Mouse (Mus musculus): ENCODE measurements around the gene Exoc6b.
"Not testable (repeated sequence)": the region's sequence is repeated elsewhere in the genome, so short reads cannot be mapped to it uniquely, and the experiment has no call there.

The Exoc6b gene

DNA sequence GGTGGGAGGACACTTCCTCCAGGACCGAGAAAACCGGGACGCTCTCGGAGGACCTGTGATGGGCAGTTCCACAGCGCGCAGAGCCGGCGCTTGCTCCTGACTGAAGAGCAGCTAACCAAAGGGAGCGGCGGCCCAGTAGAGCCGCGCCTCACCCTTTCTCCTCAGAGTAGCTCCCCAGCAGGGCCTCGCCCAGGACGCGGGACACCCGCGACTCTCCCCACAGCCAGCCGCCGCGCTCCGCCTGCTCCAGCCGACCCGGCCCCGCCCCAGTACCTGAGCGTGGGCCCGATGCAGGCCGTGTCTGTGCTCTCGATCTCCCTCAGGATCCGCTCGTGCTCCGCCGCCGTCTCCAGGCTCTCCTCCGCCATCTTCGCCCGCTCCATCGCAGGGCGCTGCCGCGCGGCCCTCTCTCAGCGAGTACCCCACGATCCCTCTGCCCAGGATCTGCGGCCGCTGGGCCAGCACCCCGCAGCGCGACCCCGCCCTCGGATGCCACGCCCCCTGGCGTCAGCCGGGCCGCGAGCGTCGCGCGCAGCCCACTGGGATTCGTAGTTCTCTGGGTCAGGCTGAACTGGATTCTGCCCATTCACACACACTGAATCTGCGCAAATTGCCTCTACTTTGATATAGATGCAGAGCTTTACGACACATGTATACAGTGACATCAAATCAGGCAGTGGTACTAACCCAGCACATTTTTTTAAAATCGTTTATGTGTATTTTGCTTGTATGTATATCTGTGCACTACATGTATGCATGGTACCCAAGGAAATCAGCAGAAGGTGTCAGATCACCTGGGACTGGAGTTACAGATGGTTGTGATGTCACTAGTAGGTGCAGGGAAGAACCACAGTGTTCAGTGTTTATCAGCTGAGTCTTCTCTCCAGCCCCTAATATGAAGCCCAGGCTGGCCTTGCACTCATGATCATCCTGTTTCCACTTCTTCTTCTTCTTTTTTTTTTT is at the start of gene Exoc6b:
Exoc6b (minus strand) TSS at position 491 of the 963 bp plus-strand sequence.
- peak; percentile 89 for DNase-seq (ENCODE audit: low spot score)

DNA sequence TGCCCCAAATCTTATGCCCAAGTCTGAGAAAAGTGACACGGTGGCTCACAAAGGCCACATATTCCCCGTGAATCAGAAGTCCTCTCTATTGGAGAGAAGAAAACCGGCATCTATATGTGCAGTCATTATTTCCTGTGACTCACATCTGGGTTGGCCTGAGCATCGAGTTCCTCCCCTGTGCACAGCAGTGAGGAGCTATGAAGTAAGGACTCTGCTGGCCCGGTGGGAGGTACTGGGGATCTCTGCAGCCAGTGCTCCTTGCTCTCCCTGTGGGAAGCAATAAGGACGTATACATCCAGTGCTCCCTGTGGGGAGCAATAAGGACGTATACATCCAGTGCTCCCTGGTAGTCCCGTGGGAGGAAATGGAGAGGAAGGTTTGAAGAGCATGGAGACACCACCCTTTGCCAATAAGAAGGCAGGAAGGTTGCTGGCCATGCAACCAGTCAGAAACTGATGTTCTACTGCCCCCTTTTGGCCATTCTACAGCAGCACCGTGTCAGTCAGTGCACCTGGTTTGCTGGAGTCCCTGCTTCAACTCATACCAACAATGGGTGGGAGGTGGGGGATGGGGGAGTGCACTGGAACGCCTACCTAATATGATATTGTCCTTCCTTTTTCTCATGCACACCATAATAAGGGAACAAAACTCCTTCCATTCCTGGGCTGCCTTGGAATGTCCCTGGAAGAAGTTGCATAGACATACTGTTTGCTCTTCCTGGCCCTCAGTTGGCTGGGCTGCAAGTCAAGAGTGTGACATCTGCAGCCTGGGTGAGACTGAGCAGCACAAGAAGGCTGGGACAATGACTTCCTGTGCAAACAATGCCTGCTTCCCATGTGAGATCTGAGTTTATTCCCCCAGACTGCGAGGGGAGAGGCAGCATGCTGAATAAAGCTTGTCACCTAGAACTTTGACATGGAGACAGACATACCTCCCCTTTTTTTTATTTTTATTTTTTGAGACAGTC is 48.5 kb upstream of the Exoc6b start:
- peak; percentile 87 for DNase-seq (ENCODE audit: low spot score)

DNA sequence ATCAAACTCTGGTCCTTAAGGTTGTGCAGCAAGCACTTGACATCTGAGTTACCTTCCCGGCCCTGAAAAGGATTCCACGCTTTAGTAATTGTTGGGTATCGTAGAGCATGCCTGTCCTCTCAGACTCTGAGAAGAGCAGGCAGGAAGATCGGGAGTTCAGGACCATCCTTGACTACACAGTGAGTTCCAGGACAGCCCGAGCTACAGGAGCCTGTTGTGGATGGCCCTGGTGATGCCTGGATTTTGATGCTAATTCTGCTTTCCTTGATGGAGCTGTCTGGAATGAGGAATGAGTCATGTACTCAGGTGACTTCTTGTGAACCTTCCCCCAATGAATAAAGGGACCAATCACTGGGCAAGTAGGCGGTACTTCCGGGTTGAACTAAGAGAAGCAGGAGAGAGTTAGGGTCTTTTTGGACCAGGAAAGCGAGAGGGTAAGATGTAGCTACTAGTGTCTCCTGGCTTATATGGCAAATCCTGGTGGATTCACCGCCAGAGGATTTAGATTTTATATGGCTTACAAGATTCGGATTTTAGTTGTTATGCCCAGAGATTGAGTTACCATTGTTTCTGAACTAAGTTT is 35.8 kb upstream of the Exoc6b start:
- no peak for DNase-seq (ENCODE audit: low spot score)

DNA sequence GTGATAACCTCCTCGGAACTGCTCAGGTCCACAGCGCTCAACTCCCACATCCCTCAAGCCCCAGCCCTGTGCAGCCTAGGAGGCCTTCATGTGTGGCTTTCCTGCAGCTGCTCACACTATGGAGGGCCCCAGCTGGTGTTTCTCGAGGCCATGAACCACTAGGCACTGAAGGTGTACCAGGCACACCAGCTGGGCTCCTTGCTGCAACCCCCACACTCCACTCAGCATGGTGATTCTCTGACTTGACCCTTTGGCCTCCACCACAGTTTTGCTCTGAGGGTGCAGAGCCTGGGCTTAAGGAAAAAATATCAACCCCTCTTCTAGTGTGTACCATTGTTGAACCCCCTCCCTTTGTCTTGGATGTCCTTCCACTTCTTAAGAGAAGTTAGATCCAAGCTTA is 34.0 kb upstream of the Exoc6b start:
- DNase-seq (ENCODE audit: low spot score) = no peak

DNA sequence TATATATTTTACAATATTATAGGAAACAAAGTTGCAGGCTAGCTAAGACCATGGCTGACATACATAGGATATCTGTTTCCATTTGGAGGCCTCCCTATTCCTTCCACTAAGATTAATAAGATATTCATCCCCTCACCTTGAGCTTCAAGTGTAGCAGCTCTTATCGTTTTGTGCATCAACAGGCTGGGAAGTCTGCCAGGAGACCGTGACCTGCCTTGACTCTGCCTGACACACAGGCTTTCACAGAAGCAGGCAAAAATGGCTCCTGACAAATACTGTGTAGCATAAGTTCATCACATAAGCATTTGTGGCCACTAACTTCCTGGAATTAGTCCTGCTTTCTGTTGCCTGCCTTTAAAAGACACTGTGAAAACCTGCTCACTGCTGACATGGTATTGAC is 27.1 kb upstream of the Exoc6b start:
- no peak for DNase-seq (ENCODE audit: low spot score)

DNA sequence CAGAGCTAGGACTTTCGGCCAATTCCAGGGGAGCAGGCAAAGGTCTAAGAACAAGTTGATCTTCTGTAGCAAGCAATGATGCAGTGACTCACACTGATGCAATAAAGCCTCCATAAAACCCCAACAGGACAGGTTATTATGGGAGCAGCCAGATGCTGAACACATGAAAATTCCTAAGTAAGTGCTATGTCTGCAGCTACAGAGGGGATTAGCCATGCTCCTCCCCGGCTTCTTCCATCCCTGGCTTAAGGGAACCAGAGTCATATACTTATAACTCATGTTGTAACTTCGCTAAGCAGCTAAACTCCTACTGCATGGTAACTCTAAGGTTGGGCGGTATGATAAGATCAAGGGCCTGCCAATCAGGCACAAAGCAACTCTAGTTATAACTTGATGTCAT is 18.1 kb upstream of the Exoc6b start:
- DNase-seq (ENCODE audit: low spot score) = no peak

DNA sequence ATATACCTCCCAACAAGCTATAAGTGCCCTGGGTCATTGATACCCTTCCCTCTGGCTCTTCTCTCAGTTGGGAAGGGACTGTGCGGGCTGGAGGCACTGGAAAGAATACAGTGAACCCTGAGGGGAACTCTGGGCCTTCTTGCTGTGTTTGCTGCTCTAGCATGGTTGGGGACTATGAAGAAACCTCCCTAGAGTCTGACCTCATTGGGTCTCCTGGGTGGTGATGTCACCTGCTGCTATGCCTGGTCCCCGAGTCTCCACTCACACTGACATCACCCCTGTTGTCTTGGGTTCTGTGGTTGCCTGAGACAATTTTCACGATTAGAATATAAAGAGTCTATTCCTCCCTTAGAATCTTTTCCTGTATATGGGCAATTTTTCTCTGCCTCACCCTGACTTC is 17.3 kb upstream of the Exoc6b start:
- no peak for DNase-seq (ENCODE audit: low spot score)

DNA sequence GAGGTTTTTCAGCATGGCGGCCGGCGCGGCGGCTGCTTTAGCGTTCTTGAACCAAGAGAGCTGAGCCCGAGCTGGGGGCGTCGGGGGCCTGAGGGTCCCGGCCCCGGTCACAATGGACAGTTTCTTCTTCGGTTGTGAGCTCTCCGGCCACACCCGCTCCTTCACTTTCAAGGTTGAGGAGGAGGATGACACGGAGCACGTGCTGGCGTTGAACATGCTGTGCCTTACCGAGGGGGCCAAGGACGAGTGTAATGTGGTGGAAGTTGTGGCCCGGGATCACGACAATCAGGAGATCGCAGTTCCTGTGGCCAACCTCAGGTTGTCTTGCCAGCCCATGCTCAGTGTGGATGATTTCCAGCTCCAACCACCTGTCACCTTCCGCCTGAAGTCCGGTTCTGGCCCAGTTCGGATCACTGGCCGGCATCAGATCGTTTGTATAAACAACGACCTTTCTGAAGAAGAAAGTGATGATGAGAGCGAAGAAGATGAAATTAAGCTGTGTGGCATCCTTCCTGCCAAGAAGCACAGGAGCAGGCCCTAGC is 6.9 kb upstream of the Exoc6b start:
- DNase-seq (ENCODE audit: low spot score) = not testable (repeated sequence)

DNA sequence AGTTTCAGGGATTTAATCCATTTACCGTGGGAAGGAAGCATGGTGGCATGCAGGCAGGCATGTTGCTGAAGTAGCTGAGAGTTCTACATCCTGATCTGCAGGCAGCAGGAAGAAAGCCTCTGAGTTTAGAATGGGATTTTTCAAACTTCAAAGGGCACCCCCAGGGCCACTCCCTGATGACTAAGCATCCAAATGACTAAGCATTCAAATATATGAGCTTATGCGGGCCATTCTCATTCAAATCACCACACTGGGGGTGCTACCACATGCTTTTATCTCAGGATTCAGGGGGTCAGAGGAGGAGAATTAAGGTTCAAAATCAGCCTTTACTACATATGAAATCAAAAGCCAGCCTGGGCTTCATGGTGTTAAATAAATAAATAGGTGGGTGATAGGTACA is 5.7 kb upstream of the Exoc6b start:
- DNase-seq (ENCODE audit: low spot score) = no peak

DNA sequence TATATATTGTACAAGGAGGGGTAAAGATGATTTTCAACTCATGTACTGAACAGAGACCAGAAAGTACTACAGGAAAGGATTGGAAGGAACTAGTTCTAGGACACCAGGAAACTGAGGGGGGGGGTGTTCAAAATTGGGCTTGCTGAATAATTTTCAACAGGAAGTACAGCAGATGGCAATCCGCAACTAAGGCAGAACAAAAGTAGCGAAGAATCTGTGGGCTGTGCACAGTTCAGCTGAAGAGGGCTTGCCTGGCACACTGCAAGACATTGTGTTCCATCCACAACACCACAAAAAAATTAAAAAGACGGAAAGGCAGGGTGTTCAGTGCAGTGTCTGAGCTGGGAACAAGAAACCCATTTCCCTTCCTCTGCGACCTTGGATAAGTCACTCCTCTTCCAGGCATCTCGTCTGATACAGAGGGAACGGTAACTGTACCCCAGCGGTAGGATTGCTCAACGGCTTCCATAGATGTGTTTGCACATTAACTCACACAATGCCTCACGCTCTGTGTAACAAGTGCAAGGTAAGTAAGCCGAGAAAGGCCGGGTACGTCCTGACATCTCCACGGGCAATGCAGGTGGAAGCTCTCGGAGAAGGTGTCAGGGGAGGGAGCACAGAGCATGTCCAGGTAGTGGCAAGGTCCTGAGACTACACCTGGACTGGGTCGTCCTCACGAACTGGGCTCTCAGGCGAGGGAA is 841 bp downstream of the Exoc6b start:
- peak; percentile 24 for DNase-seq (ENCODE audit: low spot score)

DNA sequence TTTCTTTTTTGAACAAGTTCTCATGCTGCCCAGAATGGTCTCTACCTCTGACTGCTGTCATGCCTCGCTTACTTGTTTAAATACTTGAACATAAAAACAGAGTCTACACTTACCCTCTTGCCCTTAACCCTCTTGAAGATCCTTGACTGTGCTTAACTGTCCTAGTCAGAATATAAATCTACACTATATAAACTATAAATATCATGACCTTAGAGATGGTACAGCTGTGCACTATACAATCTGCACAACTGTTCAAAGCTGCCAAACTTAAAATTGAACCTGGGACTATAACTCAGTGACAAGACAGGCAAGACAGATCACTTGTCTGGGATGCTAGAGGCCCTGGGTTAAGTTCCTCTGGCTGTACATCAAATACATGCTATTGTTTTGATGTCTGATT is 11.7 kb downstream of the Exoc6b start:
- DNase-seq (ENCODE audit: low spot score) = no peak

DNA sequence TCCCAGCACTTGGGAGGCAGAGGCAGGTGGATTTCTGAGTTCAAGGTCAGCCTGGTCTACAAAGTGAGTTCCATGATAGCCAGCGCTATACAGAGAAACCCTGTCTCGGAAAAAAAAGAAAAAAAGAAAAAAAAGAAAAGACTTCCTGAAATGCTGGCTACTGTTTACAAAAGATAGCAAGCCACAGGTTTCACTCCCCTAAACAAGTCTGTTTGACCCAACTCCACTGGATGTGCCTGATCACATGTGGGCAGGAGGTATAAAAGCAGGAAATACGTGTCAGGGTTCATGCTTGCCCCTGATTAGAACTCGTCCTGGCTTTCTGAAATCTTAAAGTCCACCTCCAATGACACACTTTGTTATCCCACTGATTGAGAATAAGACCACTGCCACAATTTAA is 18.2 kb downstream of the Exoc6b start:
- DNase-seq (ENCODE audit: low spot score) = no peak

DNA sequence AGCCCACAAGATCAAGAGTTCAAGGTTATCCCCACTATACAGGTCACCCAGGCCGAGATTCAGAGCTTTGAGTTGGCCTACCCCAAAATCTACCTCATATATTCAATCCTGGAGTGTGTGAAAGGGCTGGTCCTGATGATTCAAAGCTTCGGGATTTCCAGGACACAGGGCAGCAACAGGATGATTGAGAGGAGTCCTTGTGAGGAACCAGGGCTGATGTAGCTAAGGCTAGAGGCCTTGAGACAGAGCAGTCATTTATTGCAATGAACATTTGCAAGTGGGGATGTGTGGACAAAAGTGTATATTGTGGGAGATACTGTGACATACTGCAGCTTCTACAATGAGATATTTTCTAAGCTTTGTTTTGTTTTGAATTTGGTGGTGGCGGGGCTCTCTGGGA is 22.8 kb downstream of the Exoc6b start:
- no peak for DNase-seq (ENCODE audit: low spot score)

DNA sequence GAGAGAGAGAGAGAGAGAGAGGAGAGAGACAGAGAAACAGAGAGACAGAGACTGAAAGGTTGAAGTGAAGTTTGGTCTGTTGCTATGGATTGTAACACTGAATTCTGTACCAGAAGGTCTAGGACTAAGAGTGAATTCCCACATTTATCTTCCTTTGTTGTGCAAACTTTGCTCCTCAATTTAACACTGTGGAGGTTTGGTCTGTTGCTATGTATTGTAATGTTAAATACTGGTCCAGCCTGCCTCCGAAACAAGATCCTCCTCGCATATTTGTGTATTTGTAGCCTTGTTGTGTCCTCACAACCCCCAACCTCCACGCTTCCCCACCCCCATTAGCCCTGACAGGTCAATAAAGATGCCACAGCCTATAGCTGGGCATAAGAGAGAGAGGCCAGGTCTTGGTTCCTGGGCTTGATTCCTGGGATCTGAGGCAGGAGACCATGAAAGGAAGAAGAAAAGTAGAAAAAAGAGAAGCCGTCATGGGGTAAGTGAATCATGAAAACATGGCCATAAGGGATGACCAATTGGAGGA is 24.6 kb downstream of the Exoc6b start:
- DNase-seq (ENCODE audit: low spot score) = no peak

DNA sequence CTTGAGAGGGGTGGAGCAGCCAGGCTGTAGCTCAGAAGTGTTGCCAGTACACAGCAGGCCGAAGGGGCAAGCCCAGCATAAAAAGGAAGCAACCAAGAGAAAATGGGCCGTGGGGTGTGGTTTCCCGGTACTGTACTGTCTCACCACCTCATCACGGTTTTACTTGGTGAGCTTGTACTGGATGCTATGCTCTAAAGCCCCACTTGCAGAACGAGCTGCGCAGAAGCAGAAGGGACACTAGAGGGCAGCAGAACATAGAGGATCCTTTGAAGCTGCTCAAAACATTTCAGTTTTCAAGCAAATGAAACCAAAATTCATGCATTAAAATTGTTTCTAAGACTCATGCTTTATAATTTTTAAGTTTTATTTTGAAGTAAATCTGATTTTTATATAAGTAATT is 31.6 kb downstream of the Exoc6b start:
- peak; percentile 82 for DNase-seq (ENCODE audit: low spot score)

DNA sequence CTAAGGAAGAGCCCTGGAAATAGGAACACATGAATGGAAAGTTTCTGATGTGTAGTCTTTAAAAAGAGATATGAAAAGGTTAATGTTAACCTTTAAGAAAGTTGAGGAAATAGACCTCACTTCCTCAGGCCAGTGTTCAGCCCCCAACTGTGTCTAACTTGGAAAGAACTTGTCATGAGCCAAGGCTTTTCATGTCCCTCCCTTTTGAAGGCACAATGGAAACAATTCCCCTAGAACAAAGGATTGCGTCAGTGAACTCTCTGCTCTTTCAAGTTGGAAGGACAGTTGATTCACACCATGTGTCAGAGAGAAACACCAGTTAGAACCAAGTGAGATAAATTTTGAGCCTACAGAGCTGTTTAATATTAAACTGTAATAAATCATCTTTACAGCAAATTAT is 39.6 kb downstream of the Exoc6b start:
- peak; percentile 50 for DNase-seq (ENCODE audit: low spot score)

DNA sequence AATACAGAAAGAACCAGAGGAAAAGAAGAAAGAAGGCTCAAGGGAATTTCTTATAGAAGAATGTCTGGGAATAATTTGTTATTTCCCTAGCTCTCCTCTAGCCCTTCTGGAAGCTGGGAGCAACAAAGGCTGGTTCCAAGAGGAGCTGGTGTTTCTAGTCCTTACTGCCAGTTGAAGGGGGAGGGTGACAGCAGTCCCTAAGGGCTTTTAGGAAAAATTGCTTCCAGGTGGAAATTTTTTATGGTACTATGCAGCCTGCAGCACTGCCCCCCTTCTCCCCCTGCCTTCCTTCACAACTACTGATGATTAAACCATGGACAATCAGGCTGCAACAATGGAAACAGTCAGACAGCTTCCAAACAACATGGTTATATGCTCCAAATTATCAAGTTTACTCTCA is 44.9 kb downstream of the Exoc6b start:
- DNase-seq (ENCODE audit: low spot score) = no peak

DNA sequence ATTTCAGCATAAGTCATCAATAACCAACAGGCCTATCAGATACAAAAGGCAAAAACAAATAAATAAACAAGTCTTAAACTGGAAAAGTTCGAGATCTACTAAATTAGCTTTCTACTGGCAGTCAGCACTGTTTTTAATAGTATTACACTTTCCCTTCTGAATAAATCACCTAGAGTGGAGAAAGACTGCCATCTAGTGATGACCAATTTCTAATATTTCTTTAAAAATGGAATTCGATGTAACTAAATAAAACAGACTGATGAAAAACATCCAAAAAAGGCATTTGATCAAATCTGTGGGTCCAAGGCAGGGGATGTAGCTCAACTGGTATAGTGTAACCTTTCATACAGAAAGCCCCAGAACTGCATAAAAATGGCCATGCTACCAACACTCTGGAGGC is 52.3 kb downstream of the Exoc6b start:
- DNase-seq (ENCODE audit: low spot score) = peak; percentile 12

DNA sequence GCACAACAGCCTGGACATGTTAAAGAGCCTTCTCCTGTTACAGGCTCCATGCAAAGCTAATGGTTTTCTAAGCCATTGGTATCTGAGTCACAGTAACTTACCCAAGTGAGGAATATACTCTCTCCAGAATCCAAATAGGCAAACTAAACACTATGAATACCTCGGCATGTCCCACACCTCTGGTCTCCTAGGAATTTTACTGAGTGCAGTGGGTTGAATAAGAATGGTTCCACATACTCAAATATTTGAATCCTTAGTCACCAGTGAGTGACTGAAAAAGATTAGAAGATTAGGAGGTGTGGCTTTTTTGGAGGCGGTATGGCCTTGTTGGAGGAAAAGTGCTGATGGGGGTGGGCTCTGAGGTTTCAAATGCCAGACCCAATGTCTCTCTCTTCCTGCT is 55.4 kb downstream of the Exoc6b start:
- DNase-seq (ENCODE audit: low spot score) = no peak

DNA sequence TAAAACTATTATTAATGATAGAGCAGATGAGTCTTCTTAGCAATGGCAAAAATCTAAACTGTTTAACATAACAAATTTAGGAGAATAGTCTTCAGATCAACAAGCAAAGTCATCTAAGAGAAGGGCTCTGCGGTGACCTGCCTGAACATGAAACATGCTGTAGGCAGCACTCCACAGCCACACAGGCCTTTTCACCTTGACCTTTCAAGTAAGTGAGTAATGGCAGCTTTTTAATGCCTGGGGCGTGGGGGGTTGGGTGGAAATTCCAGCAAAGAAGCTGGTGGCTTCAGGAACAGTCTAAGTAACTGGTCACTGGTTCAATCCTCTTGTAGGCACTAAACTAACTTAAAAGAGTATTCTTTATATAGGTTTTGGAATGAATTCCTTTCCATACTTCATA is 58.9 kb downstream of the Exoc6b start:
- DNase-seq (ENCODE audit: low spot score) = no peak

DNA sequence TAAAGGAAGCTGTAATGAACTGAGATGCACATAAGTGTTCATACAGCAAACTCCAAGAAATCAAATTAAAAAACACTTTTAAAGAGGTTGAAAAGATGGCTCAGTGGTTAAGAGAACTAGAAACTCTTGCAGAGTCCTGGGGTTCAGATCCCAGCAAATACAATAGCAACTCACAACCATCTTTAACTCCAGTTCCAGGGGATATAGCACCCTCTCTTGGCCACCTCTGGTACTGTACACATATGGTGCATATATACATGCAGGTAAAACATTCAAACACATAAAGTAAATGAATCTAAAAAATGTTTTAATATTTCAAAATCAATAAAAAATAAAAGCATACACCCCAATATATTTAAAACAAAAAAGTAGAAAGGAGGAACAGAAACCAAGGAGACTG is 73.9 kb downstream of the Exoc6b start:
- no peak for DNase-seq (ENCODE audit: low spot score)
